Mouse (Mus musculus): ENCODE results near the gene Cryzl1.
"Not testable (repeated sequence)": the region's sequence is repeated elsewhere in the genome, so short reads cannot be mapped to it uniquely, and the experiment has no call there.

Gene Cryzl1

DNA sequence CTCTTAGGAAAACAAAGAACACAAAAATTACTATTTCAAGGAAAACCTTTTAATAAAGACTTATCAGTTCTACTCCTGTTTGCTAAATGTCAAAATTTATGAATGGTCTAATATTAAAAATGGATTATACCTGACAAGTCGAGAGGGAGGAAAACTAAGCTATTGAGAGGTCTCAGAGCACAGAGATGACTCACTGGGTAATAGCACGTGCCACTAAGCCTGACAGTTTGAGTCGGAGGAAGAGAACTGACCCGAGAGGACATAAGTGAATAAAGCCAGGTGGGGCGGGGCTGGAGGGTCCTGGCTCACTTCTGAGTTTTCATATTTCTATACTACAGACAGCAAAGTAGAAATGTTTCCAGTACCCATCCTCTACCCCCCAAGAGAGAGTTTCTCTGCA is 42.4 kb downstream of the Cryzl1 start:
- DNase-seq = no peak

GRCm38 (mm10) chr16:91685526-91685925 is 43.2 kb downstream of the Cryzl1 start:
- DNase-seq = no peak

DNA sequence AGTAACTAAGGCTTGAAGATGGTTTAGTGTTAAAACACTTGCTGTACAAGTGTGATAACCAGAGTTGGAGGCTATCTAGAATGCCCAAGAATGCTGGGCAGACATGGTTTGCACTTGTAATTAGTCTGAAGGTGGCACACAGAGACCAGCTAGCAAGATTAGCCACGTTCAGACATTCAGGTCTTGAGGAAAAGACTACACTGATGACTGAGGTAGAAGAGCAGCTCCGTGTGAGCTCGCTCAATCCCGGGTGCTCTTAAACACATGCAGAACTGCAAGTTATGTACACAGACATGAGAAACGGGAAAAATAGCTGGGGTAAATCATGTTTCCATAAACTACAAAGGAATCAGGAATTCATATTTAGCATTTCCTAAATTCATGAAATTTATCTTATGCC is 48.1 kb downstream of the Cryzl1 start:
- no peak for DNase-seq

GRCm38 (mm10) chr16:91678147-91678911 is 50.4 kb downstream of the Cryzl1 start:
- DNase-seq = no peak

DNA sequence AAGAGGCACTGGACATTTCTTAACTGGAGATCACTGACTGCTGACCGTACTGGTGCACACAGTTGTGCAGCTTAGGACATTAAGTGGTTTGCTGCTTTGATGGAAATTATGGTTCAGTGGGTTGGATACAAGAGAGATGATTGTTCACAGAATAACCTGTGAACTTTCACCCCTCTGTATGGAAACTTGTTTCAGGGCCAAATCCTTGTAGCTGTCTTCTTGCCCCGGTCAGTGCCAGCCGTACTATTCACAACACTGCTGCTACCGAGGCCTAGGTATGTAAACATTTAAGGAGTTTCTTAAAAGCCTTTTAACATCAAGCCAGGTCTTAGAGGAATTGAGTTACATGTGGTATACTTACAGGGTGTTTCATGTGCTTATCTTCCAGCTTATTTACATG is 54.3 kb downstream of the Cryzl1 start:
- no peak for DNase-seq

GRCm38 (mm10) chr16:91663795-91664194 is 65.0 kb downstream of the Cryzl1 start:
- DNase-seq = no peak

DNA sequence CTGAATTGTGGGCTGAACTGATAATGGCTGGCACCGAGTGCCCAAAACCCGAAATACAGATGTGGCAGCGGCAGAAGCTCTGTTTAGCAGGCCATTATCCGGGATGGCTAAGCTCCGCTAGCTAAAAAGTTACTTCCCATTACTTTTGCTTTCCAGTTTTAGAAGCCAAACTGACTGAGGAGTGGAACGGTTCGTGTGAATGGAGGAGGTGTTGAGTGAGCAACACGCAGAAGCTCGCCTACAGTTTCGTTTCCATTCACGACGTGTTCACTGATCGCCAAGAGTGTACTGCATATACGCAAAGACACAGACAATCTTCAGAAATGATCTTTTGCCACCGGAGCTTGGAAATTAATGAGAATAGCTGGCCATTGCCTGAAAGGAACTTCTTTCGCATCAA is 66.4 kb downstream of the Cryzl1 start:
- DNase-seq = no peak

GRCm38 (mm10) chr16:91661397-91661796 is 67.4 kb downstream of the Cryzl1 start:
- DNase-seq = no peak

DNA sequence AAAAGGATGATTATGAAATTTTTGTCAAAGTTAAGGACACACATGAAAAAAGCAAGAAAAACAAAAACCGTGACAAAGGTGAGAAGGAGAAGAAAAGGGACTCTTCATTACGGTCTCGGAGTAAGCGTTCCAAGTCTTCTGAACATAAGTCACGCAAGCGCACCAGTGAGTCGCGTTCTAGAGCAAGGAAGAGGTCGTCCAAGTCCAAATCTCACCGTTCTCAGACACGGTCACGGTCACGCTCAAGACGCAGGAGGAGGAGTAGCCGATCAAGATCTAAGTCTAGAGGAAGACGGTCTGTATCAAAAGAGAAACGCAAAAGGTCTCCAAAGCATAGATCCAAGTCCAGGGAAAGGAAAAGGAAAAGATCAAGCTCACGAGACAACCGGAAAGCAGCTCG is 69.0 kb downstream of the Cryzl1 start:
- no peak for DNase-seq

DNA sequence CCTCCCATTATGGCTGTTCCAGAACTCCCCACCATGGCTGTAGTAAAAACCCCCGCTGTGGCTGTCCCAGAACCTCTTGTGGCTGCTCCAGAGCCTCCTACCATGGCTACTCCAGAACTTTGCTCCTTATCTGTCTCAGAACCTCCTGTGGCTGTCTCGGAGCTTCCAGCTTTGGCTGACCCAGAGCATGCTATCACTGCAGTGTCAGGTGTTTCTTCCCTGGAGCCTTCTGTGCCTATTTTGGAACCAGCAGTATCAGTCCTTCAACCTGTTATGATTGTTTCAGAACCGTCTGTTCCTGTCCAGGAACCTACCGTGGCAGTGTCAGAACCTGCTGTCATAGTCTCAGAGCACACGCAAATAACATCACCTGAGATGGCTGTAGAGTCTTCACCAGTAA is 70.3 kb downstream of the Cryzl1 start:
- no peak for DNase-seq

- DNase-seq = no peak
These were observed 71.5 kb downstream of the Cryzl1 start for GRCm38 (mm10) chr16:91657285-91657684.

DNA sequence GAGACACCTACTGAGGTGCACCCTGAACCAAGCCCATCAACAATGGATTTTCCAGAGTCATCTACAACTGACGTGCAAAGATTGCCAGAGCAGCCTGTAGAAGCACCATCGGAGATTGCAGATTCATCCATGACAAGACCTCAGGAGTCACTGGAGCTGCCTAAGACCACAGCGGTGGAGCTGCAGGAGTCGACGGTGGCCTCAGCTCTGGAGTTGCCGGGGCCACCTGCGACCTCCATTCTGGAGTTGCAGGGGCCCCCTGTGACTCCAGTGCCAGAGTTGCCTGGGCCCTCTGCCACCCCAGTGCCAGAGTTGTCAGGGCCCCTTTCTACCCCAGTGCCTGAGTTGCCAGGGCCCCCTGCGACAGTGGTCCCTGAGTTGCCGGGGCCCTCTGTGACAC is 73.5 kb downstream of the Cryzl1 start:
- DNase-seq = no peak

- no peak for DNase-seq
These were observed 76.6 kb downstream of the Cryzl1 start for GRCm38 (mm10) chr16:91652191-91652590.

GRCm38 (mm10) chr16:91649781-91650180 is 79.0 kb downstream of the Cryzl1 start:
- DNase-seq = no peak

- no peak for DNase-seq
These were observed 79.5 kb downstream of the Cryzl1 start for GRCm38 (mm10) chr16:91649246-91649645.

GRCm38 (mm10) chr16:91648220-91648550 is 80.6 kb downstream of the Cryzl1 start:
- DNase-seq = peak; percentile 91

- peak; percentile 97 for DNase-seq
These were observed 81.1 kb downstream of the Cryzl1 start, which contains the start of gene Son for GRCm38 (mm10) chr16:91647461-91648219. TSS of gene Son (plus strand) at chr16:91647506.

DNA sequence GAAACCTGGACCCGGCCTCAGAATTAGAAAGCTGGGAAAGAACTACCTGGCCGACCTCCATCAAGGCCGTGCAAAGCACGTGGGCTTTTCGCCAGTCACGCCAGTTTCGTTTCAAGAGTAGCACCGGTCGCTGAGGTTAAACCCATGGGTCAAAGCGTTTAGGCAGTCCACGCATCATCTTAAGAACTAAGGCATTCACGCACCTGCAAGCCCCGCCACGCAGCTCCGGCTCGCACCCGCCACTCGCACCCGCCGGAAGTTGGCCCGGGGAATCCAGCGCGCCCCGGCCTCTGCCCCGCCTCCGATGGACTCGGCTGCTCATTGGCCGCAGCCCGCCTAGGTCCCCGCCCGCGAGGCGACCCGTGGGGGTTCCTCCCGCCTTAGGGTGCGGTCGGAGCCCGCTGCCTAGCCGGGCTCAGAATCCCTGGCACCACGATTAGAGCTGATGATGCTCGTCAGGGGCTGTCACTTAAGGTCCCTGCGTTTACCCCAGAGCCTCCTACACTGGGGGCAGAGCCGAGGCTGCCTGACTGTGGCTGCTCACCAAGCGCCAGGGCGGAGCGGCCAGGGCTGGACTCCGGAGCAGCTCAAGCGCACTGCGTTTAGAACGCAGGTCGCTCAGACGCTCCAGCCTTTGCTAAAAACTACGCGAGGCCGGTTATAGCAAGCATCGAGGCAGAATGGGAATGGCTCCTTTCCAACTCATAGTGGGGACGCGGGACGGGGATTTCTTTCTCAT is 81.9 kb downstream of the Cryzl1 start, which contains the start of gene Gart:
Gene Gart, minus strand, starts transcription at position 272 of the 739 bp plus-strand sequence.
- peak; percentile 97 for DNase-seq

GRCm38 (mm10) chr16:91645995-91646602 is 82.7 kb downstream of the Cryzl1 start:
- peak; percentile 47 for DNase-seq

- DNase-seq = not testable (repeated sequence)
These were observed 83.4 kb downstream of the Cryzl1 start for GRCm38 (mm10) chr16:91645420-91645819.

DNA sequence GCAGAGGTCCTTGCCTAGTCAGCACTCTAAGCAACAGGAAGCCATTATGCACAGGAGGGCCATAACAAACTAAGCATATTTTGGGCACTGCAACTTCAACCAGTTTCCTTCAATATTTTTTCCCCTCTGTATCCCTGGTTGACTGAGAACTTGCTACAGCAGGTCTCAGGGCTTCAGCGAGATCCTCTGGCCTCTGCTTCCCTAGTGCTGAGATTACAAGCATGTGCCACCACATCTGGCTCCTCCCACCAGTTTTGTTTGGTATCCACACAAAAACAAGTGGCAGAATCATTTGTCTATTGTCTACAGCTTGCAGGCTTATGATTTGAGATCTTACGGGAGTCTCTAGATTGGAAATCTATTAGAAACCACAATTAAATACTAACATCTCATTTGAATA is 83.9 kb downstream of the Cryzl1 start:
- no peak for DNase-seq

DNA sequence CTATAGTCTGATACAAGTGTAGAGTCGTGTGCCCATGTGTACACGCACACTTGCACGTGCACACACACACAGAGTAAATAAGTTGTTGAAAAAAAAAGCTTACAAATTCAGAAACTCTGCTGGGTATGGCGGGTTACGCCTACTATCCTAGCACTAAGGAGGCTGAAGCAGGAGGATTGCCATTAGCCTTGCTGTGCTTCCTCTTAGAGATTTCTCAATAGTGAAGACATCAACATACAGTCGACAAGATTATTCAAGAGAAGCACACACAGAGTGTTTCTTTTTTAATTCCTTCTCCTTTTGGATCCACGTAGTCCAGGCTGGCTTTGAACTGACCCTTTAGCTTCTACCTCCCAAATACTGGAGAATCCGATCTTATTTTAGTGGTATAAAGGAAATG is 88.6 kb downstream of the Cryzl1 start:
- DNase-seq = no peak

- DNase-seq = no peak
These were observed 89.1 kb downstream of the Cryzl1 start for GRCm38 (mm10) chr16:91639636-91640035.
